Mouse (Mus musculus) G1E (cell line): ENCODE results near the gene Fam131b.

Experiments
- CTCF ChIP-seq: IDR thresholded peaks from 2 replicates; pipeline ENCODE4 v1.5.1; 2012; ENCODE audit warnings: low read depth, low read length, inconsistent platforms, mixed read lengths
- GATA1 ChIP-seq: IDR thresholded peaks from 2 replicates; pipeline ENCODE4 v1.6.1; 2012; ENCODE audit warnings: borderline replicate concordance, low read length, inconsistent platforms, mixed read lengths
- TAL1 ChIP-seq: conservative IDR thresholded peaks from 2 replicates; pipeline ENCODE4 v1.6.1; 2012; ENCODE audit warnings: low read depth, low read length, inconsistent platforms, mixed read lengths

DNA sequence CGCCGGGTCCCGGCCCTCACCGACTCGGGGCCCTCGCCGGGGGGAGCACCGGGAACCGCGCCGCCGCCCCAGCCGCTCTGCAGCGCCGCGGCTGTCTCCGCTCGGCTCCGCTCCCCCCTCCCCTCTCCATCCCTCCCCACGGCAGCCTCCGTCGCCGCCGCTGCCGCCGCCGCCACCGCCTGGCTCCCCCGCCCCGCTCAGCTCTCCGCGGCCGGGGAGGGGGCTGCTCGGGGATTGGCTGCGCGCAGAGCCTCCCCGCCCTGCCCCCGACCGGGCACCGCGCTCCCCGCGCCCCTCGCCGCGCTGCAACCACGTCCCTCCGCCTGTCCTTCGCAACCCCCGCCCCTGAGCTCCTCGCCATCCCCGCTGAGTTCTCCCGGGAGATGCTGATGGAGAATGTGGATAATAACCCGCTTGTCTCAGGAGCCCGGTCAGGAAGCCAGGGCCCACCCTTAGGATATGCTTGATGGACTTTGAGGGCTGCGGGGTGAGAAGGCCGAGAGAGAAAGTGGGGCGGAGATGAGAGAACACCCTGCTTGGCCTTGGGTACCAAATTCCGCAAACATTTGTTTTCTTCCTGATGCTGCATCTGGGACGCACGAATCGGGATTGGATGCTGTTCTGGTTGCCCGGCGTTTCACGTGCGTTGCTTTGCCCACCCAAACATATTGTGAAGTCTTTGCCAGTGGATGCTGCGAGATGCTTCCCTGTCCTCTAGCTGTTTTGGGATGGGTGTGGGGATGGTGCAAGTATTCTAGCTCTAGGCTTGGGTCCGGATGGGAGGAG, at the start of gene Fam131b:
- TF ChIP-seq GATA1 (no peak), CTCF (no peak), TAL1 (no peak)
